Mouse (Mus musculus) olfactory bulb, adult 2 months (tissue): Measurements from ENCODE around the gene Eif3m. TPM values are rescaled to one million over a fixed set of nuclear protein-coding genes. Genes with fewer than 3 reads are reported as not detected.

Experiments used
- H3K27ac ChIP-seq: fragments of 200-500 bp; 2 replicates; pipeline ENCODE4 v1.5.1; 2012; ENCODE audit warnings: low read depth, low read length; ENCODE audit not compliant: insufficient read depth
- H3K4me1 ChIP-seq: fragments of 200-500 bp; 2 replicates; pipeline ENCODE4 v1.6.1; 2012; ENCODE audit warnings: low read length; ENCODE audit not compliant: control insufficient read depth, insufficient read depth
- H3K4me3 ChIP-seq: fragments of 200-500 bp; 2 replicates; pipeline ENCODE4 v1.5.1; 2012; ENCODE audit warnings: mild to moderate bottlenecking, low read depth, low read length, moderate library complexity; ENCODE audit not compliant: insufficient read depth
- CTCF ChIP-seq: fragments of 200-500 bp; IDR thresholded peaks from 2 replicates; pipeline ENCODE4 v1.5.1; 2012; ENCODE audit warnings: low read depth, mild to moderate bottlenecking, low read length, moderate library complexity; ENCODE audit not compliant: insufficient read depth
- POLR2A ChIP-seq: fragments of 200-500 bp; IDR thresholded peaks from 2 replicates; pipeline ENCODE4 v1.6.1; 2012; ENCODE audit warnings: mild to moderate bottlenecking, low read depth, low read length, moderate library complexity; ENCODE audit not compliant: insufficient read depth
- WGBS: fragments of 180-500 bp; shearing (Covaris S2); methylation state at CpG from one replicate; pipeline ENCODE4 v1.1.7; 2018; 5-methylcytosine and 5-hydroxymethylcytosine counted together
- polyA plus RNA-seq: library from polyadenylated mRNA; stranded (reverse); fragments of >200 nt; gene quantifications from 2 replicates; pipeline ENCODE4 v1.2.4, GENCODE M21; 2012; ENCODE audit warnings: low replicate concordance; ENCODE audit not compliant: missing spikeins, insufficient read depth, insufficient read length

Gene Eif3m
- polyA plus RNA-seq, 1 experiment = not detected

DNA sequence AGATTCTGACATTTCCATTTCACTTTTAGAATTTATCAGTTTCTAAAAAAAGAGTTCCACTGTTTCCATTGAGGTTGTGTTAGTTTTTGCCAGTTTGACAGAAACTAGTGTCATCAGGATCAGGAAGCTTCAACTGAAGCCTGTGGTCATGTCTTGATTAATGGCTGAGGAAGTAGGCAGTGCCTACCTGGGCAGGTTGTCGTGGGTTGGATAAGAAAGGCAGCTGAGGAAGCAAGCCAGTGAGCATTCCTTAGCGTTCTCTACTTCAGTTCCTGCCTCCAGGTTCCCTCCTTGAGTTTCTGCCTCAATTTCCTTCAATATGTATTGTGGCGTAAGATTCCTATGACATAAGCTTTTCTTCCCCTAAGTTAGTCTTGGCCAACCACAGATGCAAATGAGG is 31.1 kb downstream of the Eif3m start:
- Histone ChIP-seq H3K4me1 (no peaks in the 10 kb centered on the region), H3K4me3 (no peak overlapping the region), H3K27ac (no peak overlapping the region)
- TF ChIP-seq POLR2A (no peak), CTCF (no peak)
- WGBS = 64% methylated on average over 3 of the region's 3 CpGs

DNA sequence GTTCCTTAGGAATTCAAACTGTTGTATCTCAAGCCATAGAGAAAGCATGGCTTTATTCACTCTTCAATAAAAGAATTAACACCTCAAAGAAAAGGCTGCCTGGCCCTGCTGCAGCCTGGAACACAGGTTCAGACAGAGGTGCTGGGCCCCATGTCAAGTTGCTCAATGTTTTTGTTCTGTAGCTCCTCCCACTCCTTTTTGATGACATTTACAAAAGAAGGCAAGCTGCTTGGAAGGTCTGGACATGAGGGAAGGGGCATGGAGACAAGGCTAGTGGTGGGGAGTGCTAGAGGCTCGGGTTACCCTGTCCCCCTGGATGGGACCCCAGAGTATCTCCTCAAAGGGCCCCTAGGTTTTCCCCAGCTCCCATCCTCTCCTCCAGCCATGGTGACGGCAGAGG is 35.2 kb downstream of the Eif3m start:
- Histone ChIP-seq H3K4me3 (no peak overlapping the region), H3K4me1 (no peaks in the 10 kb centered on the region), H3K27ac (no peak overlapping the region)
- TF ChIP-seq POLR2A (no peak), CTCF (no peak)
- WGBS = 37% methylated on average over 2 of the region's 2 CpGs

DNA sequence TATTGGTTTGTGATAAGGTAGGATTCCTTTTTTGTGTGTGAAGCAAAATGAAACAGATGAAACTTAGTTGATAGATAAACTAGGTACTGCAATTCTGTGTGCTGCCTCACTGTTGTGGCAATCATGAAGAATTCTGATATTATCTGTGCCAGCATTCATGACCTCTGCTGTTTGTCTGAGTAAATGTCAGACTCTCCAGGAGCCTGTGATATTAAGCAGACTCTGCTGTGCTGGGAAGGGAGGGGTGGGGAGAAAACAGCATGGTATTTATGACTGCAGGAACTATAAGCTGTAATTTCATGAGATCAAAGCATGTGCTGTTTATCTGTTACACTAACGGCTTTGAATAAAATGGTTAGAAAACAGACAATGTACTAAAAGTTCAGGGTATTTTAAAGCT is 52.4 kb downstream of the Eif3m start:
- Histone ChIP-seq H3K27ac (no peak overlapping the region), H3K4me1 (no peaks in the 10 kb centered on the region), H3K4me3 (no peak overlapping the region)
- TF ChIP-seq CTCF (no peak), POLR2A (no peak)
- WGBS = 10% methylated on average over 1 of the region's 1 CpGs

Other genes with a start within 250 kb of the Eif3m start
- not detected in 2 replicates for gene Qser1, start 200.3 kb downstream of the Eif3m start, polyA plus RNA-seq
- gene Prrg4, start 167.2 kb downstream of the Eif3m start, polyA plus RNA-seq = not detected in 2 replicates
- gene Ccdc73, start 149.3 kb downstream of the Eif3m start, polyA plus RNA-seq = not detected in 2 replicates
- not detected in 2 replicates for gene Gm11060, start 74.9 kb upstream of the Eif3m start, polyA plus RNA-seq
- gene Wt1, start 109.4 kb upstream of the Eif3m start, polyA plus RNA-seq = not detected in 2 replicates
- not detected in 2 replicates for gene Them7, start 207.2 kb upstream of the Eif3m start, polyA plus RNA-seq